Mouse (Mus musculus): ENCODE data around the gene Ap5z1. TPM values are rescaled to one million over a fixed set of nuclear protein-coding genes. Genes with fewer than 3 reads are reported as not detected.

Gene Ap5z1
- polyA plus RNA-seq, 1 experiment from 2014 or later, result 13.1 TPM

DNA sequence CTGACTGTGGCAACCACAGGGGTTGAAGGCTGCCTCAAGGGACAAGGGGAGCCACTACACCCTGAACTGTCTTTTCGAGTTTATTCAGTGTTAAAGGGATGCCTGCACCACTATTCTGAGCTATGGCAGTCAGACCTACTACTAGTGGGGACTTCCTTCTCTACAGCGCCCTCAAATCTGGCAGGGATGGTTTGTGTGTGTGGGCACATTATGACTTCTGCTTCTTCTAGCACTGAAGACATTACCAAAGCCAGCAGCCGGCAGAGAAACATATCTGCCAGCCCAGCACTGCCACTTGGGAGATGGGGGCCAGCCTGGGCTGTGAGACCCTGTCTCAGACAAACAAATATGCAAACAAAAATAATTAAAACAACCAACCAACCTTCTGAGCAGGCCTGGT, 40.4 kb downstream of the Ap5z1 start:
- DNase-seq (ENCODE audit: low spot score) (no peak), ATAC-seq (replicated peaks; ENCODE audit: low FRiP score) (no peak)
- no peak overlapping the region for H3K4me3 ChIP-seq (ENCODE audit: low read depth, low read length)
- 79% methylated on average over 3 of the region's 3 CpGs for WGBS
- H3K9ac ChIP-seq (ENCODE audit: low read length), result no peak overlapping the region
- H3K27me3 ChIP-seq (ENCODE audit: control insufficient read depth, insufficient read depth, low read length), result no peaks in the 10 kb centered on the region
- peaks cover 2% of the 10 kb centered on the region for H3K4me1 ChIP-seq (replicated peaks; ENCODE audit: control insufficient read depth, insufficient read depth, low read length)
- no peaks in the 10 kb centered on the region for H3K9me3 ChIP-seq (ENCODE audit: control insufficient read depth, low read length)
- H3K4me2 ChIP-seq (ENCODE audit: low read depth, low read length, severe bottlenecking), result no peak overlapping the region
- H3K27ac ChIP-seq (ENCODE audit: low read depth, low read length), result no peak overlapping the region
- H3K36me3 ChIP-seq (ENCODE audit: control insufficient read depth, insufficient read depth, low read length), result no peaks in the 10 kb centered on the region

DNA sequence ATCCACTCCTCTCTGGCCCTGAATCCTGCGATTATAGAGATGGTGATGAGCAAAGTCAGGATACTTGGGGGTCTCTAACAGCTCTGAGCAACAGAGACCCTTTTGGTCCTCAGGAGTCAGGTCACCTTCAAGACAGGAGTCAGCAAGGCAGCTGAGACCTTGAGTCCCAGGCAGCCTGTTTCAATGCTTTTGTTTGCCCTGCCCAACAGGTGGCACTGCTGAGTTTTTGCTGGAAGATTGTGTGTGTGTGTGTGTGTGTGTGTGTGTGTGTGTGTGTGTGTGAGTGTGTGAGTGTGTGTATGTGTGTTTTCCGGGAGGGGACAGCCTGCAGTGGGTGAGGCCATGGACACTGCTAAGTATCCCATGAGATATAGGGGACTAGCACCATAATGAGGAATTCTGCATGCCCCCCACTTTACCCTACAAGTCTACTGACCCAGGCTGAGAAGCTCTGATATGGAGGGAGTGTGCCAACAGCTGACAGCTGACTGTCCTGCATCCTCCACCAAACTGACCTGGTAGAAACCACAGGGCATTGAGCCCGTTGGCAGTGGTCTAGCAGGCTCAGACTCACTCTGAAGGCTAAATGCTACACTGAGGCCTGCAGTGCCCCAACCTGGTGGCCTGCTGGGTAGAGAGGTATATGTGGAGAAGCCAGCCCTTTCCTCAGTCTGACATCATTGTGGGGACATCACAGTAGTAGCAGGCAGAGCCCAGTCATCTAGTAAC, 42.1 kb downstream of the Ap5z1 start:
- H3K4me3 ChIP-seq (ENCODE audit: low read depth, low read length), result no peak overlapping the region
- H3K36me3 ChIP-seq (ENCODE audit: control insufficient read depth, insufficient read depth, low read length), result no peaks in the 10 kb centered on the region
- no peak overlapping the region for H3K27ac ChIP-seq (ENCODE audit: low read depth, low read length)
- no peaks in the 10 kb centered on the region for H3K27me3 ChIP-seq (ENCODE audit: control insufficient read depth, insufficient read depth, low read length)
- no peak overlapping the region for H3K9ac ChIP-seq (ENCODE audit: low read length)
- WGBS, result 79% methylated on average over 3 of the region's 3 CpGs
- ATAC-seq (replicated peaks; ENCODE audit: low FRiP score) (no peak), DNase-seq (ENCODE audit: low spot score) (no peak)
- H3K4me2 ChIP-seq (ENCODE audit: low read depth, low read length, severe bottlenecking), result no peak overlapping the region
- no peaks in the 10 kb centered on the region for H3K9me3 ChIP-seq (ENCODE audit: control insufficient read depth, low read length)
- H3K4me1 ChIP-seq (replicated peaks; ENCODE audit: control insufficient read depth, insufficient read depth, low read length), result peaks cover 9% of the 10 kb centered on the region

DNA sequence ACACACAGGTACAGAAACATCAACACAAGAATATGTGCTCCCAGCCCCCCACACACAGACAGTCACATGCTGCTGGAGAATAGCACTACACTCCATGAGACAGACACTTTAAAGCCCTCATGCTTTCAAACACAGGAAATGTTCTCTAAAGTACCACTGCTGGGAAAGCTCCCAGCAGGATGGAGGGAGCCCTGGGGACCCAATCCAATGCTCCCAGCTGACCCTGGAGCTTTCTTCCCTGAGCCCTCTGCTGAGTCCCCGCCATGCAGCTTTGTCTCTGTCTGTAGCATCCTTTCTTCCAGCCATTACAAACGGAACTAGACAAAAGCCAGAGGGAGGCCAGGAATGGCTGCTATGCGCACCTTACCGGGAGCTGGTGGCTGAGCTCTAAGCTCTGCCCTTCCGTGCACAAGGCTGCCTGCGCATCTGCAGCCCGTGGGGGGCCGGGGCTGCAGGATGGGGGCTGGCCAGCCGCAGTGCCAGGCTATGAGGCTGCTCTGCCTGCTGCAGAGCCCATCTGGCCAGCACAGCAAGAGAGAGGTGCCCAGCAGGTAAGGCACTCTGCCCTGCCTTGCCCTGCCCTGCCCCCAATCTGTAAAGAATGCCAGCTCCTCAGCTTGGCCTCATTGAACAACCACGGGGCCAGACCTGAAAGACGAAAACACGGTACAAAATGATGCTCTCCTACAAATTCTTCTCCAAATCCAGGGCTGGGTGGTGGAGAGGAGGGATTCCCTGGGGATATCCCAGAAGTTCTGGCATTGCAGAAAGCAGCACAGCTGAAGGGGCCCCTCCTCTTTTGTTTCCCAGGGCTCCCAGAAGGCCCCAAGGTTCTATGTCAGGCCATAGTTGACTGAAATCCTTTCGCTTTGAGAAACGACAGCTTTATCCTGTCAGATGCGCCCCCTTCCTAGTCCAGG, 45.7 kb downstream of the Ap5z1 start:
- H3K4me2 ChIP-seq (ENCODE audit: low read depth, low read length, severe bottlenecking), result 0 out of 2 replicates have a peak overlapping the region, but pooled peaks have one; percentile 21
- H3K9ac ChIP-seq (ENCODE audit: low read length), result peak overlapping the region; percentile 50
- no peaks in the 10 kb centered on the region for H3K9me3 ChIP-seq (ENCODE audit: control insufficient read depth, low read length)
- 6% methylated on average over 15 of the region's 15 CpGs for WGBS
- no peak overlapping the region for H3K27ac ChIP-seq (ENCODE audit: low read depth, low read length)
- H3K36me3 ChIP-seq (ENCODE audit: control insufficient read depth, insufficient read depth, low read length), result no peaks in the 10 kb centered on the region
- no peak overlapping the region for H3K4me3 ChIP-seq (ENCODE audit: low read depth, low read length)
- no peak for ATAC-seq (replicated peaks; ENCODE audit: low FRiP score)
- H3K4me1 ChIP-seq (replicated peaks; ENCODE audit: control insufficient read depth, insufficient read depth, low read length), result peaks cover 9% of the 10 kb centered on the region
- no peaks in the 10 kb centered on the region for H3K27me3 ChIP-seq (ENCODE audit: control insufficient read depth, insufficient read depth, low read length)
- DNase-seq (ENCODE audit: low spot score), result no peak

DNA sequence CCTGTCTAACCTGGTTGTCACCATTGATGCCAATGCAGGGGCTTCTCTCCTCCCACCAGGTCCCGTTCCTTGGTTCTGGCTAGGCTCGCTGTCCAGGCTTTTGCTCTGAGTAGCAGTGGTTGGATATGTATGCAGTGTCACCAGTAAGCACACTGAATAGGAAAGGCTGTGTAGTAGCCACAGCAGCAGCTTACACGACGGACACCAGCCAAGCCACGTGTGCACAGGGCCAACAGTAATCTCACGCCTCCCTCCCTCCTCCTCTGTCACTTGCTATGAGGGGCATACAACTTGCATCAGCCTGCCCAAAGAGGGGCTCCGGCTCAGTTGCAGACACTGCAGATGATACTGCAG, 46.3 kb downstream of the Ap5z1 start:
- no peak overlapping the region for H3K9ac ChIP-seq (ENCODE audit: low read length)
- H3K27me3 ChIP-seq (ENCODE audit: control insufficient read depth, insufficient read depth, low read length), result no peaks in the 10 kb centered on the region
- ATAC-seq (replicated peaks; ENCODE audit: low FRiP score) (no peak), DNase-seq (ENCODE audit: low spot score) (no peak)
- H3K36me3 ChIP-seq (ENCODE audit: control insufficient read depth, insufficient read depth, low read length), result no peaks in the 10 kb centered on the region
- 46% methylated on average over 7 of the region's 7 CpGs for WGBS
- H3K4me3 ChIP-seq (ENCODE audit: low read depth, low read length), result no peak overlapping the region
- H3K9me3 ChIP-seq (ENCODE audit: control insufficient read depth, low read length), result no peaks in the 10 kb centered on the region
- no peak overlapping the region for H3K4me2 ChIP-seq (ENCODE audit: low read depth, low read length, severe bottlenecking)
- no peak overlapping the region for H3K27ac ChIP-seq (ENCODE audit: low read depth, low read length)
- peaks cover 9% of the 10 kb centered on the region for H3K4me1 ChIP-seq (replicated peaks; ENCODE audit: control insufficient read depth, insufficient read depth, low read length)

DNA sequence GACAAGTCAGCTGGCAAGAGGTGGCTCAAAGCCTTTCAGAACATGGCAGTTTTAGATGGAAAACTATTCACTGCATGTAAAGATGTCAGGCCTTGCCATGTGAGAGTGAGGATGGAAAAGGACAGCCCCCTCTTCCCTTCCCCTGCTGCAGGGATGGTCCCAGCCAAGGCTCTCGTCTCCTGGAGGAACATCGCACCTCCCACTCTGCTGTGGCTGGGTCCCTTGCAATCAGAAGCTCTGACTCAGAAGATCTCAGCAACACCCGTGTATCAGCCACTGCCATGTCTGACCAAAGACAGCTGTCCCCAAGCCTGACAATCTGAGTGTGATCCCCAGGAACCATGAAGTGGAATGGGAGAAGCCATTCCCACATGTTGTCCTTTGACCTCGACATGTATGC, 48.4 kb downstream of the Ap5z1 start:
- Histone ChIP-seq H3K27ac (ENCODE audit: low read depth, low read length) (no peak overlapping the region), H3K4me2 (ENCODE audit: low read depth, low read length, severe bottlenecking) (no peak overlapping the region), H3K27me3 (ENCODE audit: control insufficient read depth, insufficient read depth, low read length) (no peaks in the 10 kb centered on the region), H3K9ac (ENCODE audit: low read length) (no peak overlapping the region), H3K4me3 (ENCODE audit: low read depth, low read length) (no peak overlapping the region), H3K4me1 (replicated peaks; ENCODE audit: control insufficient read depth, insufficient read depth, low read length) (peaks cover 9% of the 10 kb centered on the region), H3K36me3 (ENCODE audit: control insufficient read depth, insufficient read depth, low read length) (no peaks in the 10 kb centered on the region), H3K9me3 (ENCODE audit: control insufficient read depth, low read length) (no peaks in the 10 kb centered on the region)
- ATAC-seq (replicated peaks; ENCODE audit: low FRiP score), result no peak
- WGBS, result 87% methylated on average over 4 of the region's 4 CpGs
- no peak for DNase-seq (ENCODE audit: low spot score)

DNA sequence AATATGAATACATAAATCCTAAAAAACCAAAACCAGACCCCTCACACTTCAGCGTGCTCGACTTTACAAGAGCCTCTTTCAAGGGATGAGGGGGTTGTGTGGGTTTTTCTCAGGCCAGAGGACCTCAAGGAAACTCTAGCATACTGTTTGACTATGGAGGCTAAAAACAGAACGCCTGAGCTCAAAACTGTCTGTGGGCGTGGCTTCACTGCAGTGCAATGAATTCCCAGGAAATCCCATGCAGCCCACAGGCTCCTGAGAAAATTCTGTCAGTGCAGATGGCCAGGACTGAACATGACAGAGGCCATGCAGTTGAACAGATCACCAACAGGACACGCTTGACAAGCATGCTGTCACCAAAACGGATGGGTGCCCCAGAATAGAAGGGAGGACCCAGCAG, 55.2 kb downstream of the Ap5z1 start:
- no peak for ATAC-seq (replicated peaks; ENCODE audit: low FRiP score)
- 76% methylated on average over 6 of the region's 6 CpGs for WGBS
- DNase-seq (ENCODE audit: low spot score), result no peak

DNA sequence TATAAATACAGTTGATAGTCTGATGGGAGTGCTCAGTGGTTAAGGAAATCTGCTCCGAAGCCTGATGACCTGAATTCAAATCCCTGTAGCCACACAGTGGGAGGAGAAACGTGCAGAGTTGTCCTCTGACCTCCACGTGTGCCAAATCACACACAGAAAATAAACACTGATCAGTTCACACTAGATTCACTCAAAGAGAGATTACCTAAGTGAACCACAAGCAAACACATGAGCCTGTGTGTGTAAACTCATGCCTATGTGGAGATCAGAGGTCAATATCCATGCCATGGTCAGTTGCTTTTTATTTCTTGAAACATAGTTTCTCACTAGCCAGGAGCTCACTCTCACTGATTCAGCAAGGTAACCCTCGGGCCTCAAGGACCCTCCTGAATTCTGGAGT, 56.6 kb downstream of the Ap5z1 start:
- Histone ChIP-seq H3K9me3 (ENCODE audit: control insufficient read depth, low read length) (no peaks in the 10 kb centered on the region), H3K4me2 (ENCODE audit: low read depth, low read length, severe bottlenecking) (no peak overlapping the region), H3K9ac (ENCODE audit: low read length) (no peak overlapping the region), H3K4me1 (replicated peaks; ENCODE audit: control insufficient read depth, insufficient read depth, low read length) (no peaks in the 10 kb centered on the region), H3K36me3 (ENCODE audit: control insufficient read depth, insufficient read depth, low read length) (no peaks in the 10 kb centered on the region), H3K4me3 (ENCODE audit: low read depth, low read length) (no peak overlapping the region), H3K27me3 (ENCODE audit: control insufficient read depth, insufficient read depth, low read length) (no peaks in the 10 kb centered on the region), H3K27ac (ENCODE audit: low read depth, low read length) (no peak overlapping the region)
- 84% methylated on average over 4 of the region's 4 CpGs for whole genome bisulfite sequencing
- DNase-seq (ENCODE audit: low spot score) (no peak), ATAC-seq (replicated peaks; ENCODE audit: low FRiP score) (no peak)

More for the DNA sequence above, 55.2 kb downstream of the Ap5z1 start:
- no peak overlapping the region for H3K4me2 ChIP-seq (ENCODE audit: low read depth, low read length, severe bottlenecking)
- no peaks in the 10 kb centered on the region for H3K36me3 ChIP-seq (ENCODE audit: control insufficient read depth, insufficient read depth, low read length)
- no peaks in the 10 kb centered on the region for H3K4me1 ChIP-seq (replicated peaks; ENCODE audit: control insufficient read depth, insufficient read depth, low read length)
- H3K4me3 ChIP-seq (ENCODE audit: low read depth, low read length), result no peak overlapping the region
- H3K9me3 ChIP-seq (ENCODE audit: control insufficient read depth, low read length), result no peaks in the 10 kb centered on the region
- no peaks in the 10 kb centered on the region for H3K27me3 ChIP-seq (ENCODE audit: control insufficient read depth, insufficient read depth, low read length)
- H3K27ac ChIP-seq (ENCODE audit: low read depth, low read length), result no peak overlapping the region
- no peak overlapping the region for H3K9ac ChIP-seq (ENCODE audit: low read length)

DNA sequence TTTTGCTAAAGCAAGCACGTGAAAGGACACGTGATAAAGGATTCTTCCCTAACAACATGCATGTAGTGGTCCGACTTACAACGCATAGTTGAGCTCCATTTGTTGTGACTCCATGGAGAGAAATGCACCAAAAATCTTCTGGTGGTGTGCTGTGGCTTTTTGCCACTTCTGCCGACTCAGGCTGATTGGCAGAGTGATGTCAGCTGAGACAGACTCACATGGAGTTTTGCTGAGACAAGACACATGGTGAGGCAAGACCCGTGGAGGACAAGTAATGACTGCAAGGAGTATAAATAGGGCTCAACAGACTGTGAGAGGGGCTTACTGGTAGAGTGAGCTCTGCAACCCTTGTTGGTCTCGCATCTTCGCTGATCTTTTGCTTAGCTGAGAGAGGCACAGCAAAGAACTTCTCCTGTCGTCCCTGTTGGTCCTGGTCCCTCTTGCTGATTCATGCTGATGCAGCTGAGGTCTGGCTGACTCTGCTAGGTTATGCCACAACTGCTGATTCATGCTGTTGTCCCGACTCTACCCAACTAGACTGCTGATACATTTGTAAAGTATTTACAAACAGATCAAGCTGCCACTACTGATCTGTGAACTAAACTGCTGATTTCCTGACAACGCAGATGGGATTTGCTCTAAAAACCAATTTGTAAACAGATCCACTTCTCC, 57.6 kb downstream of the Ap5z1 start:
- Histone ChIP-seq H3K27me3 (ENCODE audit: control insufficient read depth, insufficient read depth, low read length) (no peaks in the 10 kb centered on the region), H3K9me3 (ENCODE audit: control insufficient read depth, low read length) (no peaks in the 10 kb centered on the region), H3K4me3 (ENCODE audit: low read depth, low read length) (no peak overlapping the region), H3K36me3 (ENCODE audit: control insufficient read depth, insufficient read depth, low read length) (no peaks in the 10 kb centered on the region), H3K9ac (ENCODE audit: low read length) (no peak overlapping the region), H3K4me2 (ENCODE audit: low read depth, low read length, severe bottlenecking) (no peak overlapping the region), H3K27ac (ENCODE audit: low read depth, low read length) (no peak overlapping the region), H3K4me1 (replicated peaks; ENCODE audit: control insufficient read depth, insufficient read depth, low read length) (no peaks in the 10 kb centered on the region)
- 87% methylated on average over 11 of the region's 11 CpGs for WGBS
- no peak for DNase-seq (ENCODE audit: low spot score)
- no peak for ATAC-seq (replicated peaks; ENCODE audit: low FRiP score)
